Mouse (Mus musculus) forebrain, embryonic 16.5 days (tissue): ENCODE measurements around the gene Acmsd. TPM values are rescaled to one million over a fixed set of nuclear protein-coding genes. Genes with fewer than 3 reads are reported as not detected.

Experiments used
- ATAC-seq: fragments of 200-750 bp; cut with Nextera tagmentation; 2 replicates; pipeline ENCODE4 v1.8.0; 2017; ENCODE audit warnings: mild to moderate bottlenecking, moderate library complexity
- H3K27ac ChIP-seq: fragments of 300-500 bp; sonication (generic); 2 replicates; pipeline ENCODE4 v1.5.1; 2014; ENCODE audit warnings: low read length, control low read depth
- H3K27me3 ChIP-seq: fragments of 300-500 bp; sonication (generic); replicated peaks from 2 replicates; pipeline ENCODE4 v1.6.1; 2014; ENCODE audit warnings: low read length; ENCODE audit not compliant: control insufficient read depth, insufficient read depth
- H3K36me3 ChIP-seq: fragments of 300-500 bp; sonication (generic); 2 replicates; pipeline ENCODE4 v1.6.1; 2014; ENCODE audit not compliant: control insufficient read depth, insufficient read depth
- H3K4me1 ChIP-seq: fragments of 300-500 bp; sonication (generic); replicated peaks from 2 replicates; pipeline ENCODE4 v1.6.1; 2014; ENCODE audit warnings: low read length; ENCODE audit not compliant: control insufficient read depth, insufficient read depth
- H3K4me2 ChIP-seq: fragments of 300-500 bp; sonication (generic); 2 replicates; pipeline ENCODE4 v1.6.1; 2014; ENCODE audit warnings: mild to moderate bottlenecking, low read length, control low read depth
- H3K4me3 ChIP-seq: fragments of 300-500 bp; sonication (generic); replicated peaks from 2 replicates; pipeline ENCODE4 v1.5.1; 2014; ENCODE audit warnings: mild to moderate bottlenecking, low read length, control low read depth
- H3K9ac ChIP-seq: fragments of 300-500 bp; sonication (generic); replicated peaks from 2 replicates; pipeline ENCODE4 v1.6.1; 2014; ENCODE audit warnings: low read depth, low read length, control low read depth
- H3K9me3 ChIP-seq: fragments of 300-500 bp; sonication (generic); 2 replicates; pipeline ENCODE4 v1.6.1; 2016; ENCODE audit warnings: low read length; ENCODE audit not compliant: control insufficient read depth
- WGBS: fragments of 180-500 bp; shearing (Covaris S2); extraction: QIAGEN DNeasy Blood & Tissue Kit; methylation state at CpG from one replicate; pipeline ENCODE4 v1.1.7; 2014; 5-methylcytosine and 5-hydroxymethylcytosine counted together
- polyA plus RNA-seq: library from polyadenylated mRNA; unstranded; fragments of >200 nt; fragmentation: Nextera tagmentation; extraction: Ambion mirVana; gene quantifications from 2 replicates; pipeline ENCODE4 v1.2.1, GENCODE M21; 2015

Gene Acmsd
- polyA plus RNA-seq, 1 experiment from 2014 or later, result not detected

DNA sequence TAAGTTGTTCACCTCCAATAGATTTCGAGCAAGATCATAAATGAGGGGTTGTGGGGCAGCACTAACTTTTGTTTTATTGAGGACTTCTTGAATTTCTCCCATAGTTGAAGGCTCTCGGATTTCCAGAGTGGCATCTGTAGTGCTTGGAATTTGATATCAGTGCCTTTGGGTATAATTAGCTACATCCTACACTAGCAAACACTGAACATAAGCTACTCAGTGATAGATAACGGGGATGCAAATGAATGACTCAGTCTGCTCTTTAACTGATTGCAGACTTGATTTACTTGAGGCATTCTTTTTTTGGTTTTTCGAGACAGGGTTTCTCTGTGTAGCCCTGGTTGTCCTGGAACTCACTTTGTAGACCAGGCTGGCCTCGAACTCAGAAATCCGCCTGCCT is 59.7 kb downstream of the Acmsd start:
- H3K4me1 ChIP-seq, result peaks cover 1% of the 10 kb centered on the region; the same call in 1 of the 2 replicates
- no peak overlapping the region for H3K9ac ChIP-seq
- H3K27ac ChIP-seq, result no peak overlapping the region
- WGBS, result 79% methylated on average over 6 of the region's 6 CpGs
- H3K27me3 ChIP-seq, result no peaks in the 10 kb centered on the region
- 0 out of 2 replicates have a peak, but pooled peaks cover 2% of the 10 kb centered on the region for H3K36me3 ChIP-seq
- H3K4me3 ChIP-seq, result no peak overlapping the region
- H3K4me2 ChIP-seq, result no peak overlapping the region
- ATAC-seq, result no peak
- no peaks in the 10 kb centered on the region for H3K9me3 ChIP-seq

DNA sequence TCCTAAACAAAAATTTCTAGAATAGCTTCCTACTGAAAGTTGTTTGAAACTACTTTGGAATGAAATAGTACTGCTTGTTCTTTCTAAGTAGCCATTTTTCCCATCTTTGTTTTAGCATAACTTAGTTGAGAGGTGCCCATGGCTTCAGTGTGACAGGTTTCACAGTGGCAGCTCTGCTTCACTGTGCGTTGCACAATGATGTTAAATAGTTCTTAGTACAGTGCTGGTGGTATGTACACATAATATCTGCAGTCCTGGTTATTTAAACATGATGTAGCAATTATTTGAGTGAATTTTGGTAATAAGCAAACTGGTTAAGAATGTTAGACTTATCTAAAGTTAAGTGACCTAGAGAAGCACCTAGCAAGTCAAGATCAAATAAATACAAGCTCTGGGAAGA is 64.2 kb downstream of the Acmsd start:
- H3K9me3 ChIP-seq, result no peaks in the 10 kb centered on the region
- H3K27ac ChIP-seq, result no peak overlapping the region
- no peaks in the 10 kb centered on the region for H3K4me1 ChIP-seq
- no peak overlapping the region for H3K4me3 ChIP-seq
- no peaks in the 10 kb centered on the region for H3K27me3 ChIP-seq
- H3K36me3 ChIP-seq, result 0 out of 2 replicates have a peak, but pooled peaks cover 6% of the 10 kb centered on the region
- no peak overlapping the region for H3K4me2 ChIP-seq
- WGBS, result 93% methylated on average over 1 of the region's 1 CpGs
- H3K9ac ChIP-seq, result no peak overlapping the region
- no peak for ATAC-seq

DNA sequence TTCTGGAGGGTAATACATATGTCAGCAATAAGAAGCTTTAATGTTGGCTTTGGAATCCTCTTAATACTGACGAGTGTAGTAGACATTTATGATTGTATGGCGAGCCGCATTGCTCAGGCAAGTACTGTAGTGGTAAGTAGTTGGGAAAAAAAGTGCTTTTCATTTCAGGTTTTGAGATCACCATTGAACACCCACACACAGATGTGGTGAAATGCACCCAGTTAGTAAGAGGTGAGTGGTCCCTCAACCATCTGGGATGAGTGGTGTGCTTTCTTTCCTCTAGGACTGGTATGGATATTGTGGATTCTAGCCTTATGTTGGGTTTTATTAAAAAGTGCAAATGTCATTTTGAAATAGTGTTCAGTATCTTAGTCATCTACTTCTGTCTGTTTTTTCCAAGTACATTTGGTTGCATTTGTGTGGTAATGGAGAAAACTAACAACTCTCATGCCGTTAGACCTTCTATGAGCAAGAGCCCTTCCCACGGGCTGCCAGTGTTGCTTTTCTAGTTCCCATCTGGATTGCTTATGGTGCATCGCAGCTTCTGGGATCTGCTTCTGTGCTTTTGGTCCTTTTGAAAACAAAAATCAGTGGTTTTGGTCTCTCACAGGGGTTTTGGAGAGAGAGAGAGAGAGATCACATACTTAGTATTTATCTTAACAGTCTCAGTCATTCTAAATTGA is 66.0 kb downstream of the Acmsd start:
- Histone ChIP-seq H3K4me1 (no peaks in the 10 kb centered on the region), H3K4me2 (no peak overlapping the region), H3K4me3 (no peak overlapping the region), H3K27ac (no peak overlapping the region), H3K36me3 (peaks cover 12% of the 10 kb centered on the region), H3K27me3 (no peaks in the 10 kb centered on the region), H3K9me3 (no peaks in the 10 kb centered on the region), H3K9ac (no peak overlapping the region)
- 83% methylated on average over 6 of the region's 6 CpGs for WGBS
- ATAC-seq, result no peak

DNA sequence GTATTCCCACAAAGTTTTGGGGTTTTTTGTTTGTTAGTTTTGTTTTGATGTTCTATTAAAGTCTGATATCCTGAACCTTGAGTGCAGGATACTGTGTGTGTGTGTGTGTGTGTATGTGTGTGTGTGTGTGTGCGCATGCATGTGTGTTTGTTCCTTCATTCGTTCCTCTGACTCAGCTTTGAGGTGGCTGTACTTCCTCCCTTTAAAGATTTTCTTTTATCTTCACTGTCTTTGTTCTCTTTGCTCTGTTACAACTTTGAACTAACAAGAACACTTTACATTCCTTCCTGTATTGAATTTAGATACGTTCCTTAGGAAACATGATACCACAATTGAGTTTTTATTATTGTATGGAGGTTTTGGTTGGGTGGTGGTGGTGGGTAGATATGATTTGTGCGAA is 67.1 kb downstream of the Acmsd start:
- no peak overlapping the region for H3K4me2 ChIP-seq
- H3K27me3 ChIP-seq, result no peaks in the 10 kb centered on the region
- H3K4me3 ChIP-seq, result no peak overlapping the region
- no peaks in the 10 kb centered on the region for H3K4me1 ChIP-seq
- ATAC-seq, result no peak
- H3K9me3 ChIP-seq, result no peaks in the 10 kb centered on the region
- WGBS, result 76% methylated on average over 4 of the region's 4 CpGs
- no peak overlapping the region for H3K9ac ChIP-seq
- peaks cover 12% of the 10 kb centered on the region for H3K36me3 ChIP-seq
- no peak overlapping the region for H3K27ac ChIP-seq

DNA sequence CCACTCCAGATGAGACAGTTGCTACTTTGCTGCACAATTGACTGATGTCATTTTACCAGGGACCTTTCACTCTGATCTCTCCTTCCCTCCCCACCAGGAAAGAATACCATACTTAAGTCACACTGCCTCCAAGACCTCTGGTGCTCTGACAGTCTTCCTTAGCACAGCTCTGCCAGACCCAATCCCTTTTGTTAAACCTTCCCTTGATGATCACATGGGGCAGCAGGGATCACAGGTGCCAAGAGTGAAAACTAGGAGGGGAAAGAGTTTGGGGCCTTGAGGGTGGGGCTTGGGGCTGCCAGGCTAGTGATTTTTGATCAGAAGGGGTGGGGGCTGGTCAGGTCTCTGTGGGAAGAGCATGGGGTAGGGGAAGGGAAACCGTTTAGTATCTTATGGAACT is 67.5 kb downstream of the Acmsd start:
- no peaks in the 10 kb centered on the region for H3K4me1 ChIP-seq
- H3K27ac ChIP-seq, result no peak overlapping the region
- 86% methylated on average over 1 of the region's 1 CpGs for WGBS
- H3K4me3 ChIP-seq, result no peak overlapping the region
- ATAC-seq, result no peak
- H3K36me3 ChIP-seq, result peaks cover 12% of the 10 kb centered on the region
- H3K27me3 ChIP-seq, result no peaks in the 10 kb centered on the region
- no peak overlapping the region for H3K4me2 ChIP-seq
- no peak overlapping the region for H3K9ac ChIP-seq
- no peaks in the 10 kb centered on the region for H3K9me3 ChIP-seq

DNA sequence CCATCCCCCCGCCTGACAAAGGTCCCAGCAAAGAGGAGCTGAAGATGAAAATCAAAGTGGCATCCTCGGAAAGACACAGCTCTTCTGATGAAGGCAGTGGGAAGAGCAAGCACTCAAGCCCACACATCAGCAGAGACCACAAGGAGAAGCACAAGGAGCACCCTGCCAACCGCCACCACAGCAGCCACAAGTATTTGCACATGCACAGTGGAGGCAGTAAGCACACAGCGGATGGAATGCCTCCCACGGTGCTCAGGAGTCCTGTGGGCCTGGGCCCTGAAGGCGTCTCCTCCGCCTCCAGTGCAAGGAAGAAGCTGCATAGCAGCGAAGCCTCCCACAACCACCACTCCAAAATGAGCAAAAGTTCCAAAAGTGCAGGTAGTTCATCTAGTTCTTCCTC is 73.7 kb downstream of the Acmsd start:
- no peak overlapping the region for H3K9ac ChIP-seq
- no peak overlapping the region for H3K4me2 ChIP-seq
- H3K27me3 ChIP-seq, result no peaks in the 10 kb centered on the region
- no peak for ATAC-seq
- no peak overlapping the region for H3K4me3 ChIP-seq
- no peaks in the 10 kb centered on the region for H3K4me1 ChIP-seq
- no peaks in the 10 kb centered on the region for H3K9me3 ChIP-seq
- 88% methylated on average over 8 of the region's 8 CpGs for WGBS
- H3K27ac ChIP-seq, result no peak overlapping the region
- peaks cover 23% of the 10 kb centered on the region for H3K36me3 ChIP-seq

DNA sequence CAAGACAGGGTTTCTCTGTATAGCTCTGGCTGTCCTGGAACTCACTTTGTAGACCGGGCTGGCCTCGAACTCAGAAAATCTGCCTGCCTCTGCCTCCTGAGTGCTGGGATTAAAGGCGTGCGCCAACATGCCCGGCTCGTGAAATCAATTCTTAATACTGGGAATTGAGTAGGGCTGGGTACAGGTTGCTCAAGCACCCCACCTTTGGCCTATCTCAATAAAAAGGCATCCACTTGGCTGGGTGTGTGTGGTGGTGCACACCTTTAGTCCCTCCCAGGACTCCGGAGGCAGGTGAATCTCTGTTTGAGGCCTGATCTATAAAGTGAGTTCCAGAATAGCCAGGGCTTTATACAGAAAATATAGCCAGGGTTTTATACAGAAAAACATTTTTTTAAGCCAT is 79.5 kb downstream of the Acmsd start:
- no peaks in the 10 kb centered on the region for H3K4me1 ChIP-seq
- no peak overlapping the region for H3K4me2 ChIP-seq
- H3K9ac ChIP-seq, result no peak overlapping the region
- H3K4me3 ChIP-seq, result no peak overlapping the region
- H3K36me3 ChIP-seq, result no peaks in the 10 kb centered on the region; the same call in 1 of the 2 replicates
- no peaks in the 10 kb centered on the region for H3K27me3 ChIP-seq
- H3K27ac ChIP-seq, result no peak overlapping the region
- H3K9me3 ChIP-seq, result no peaks in the 10 kb centered on the region
- ATAC-seq, result no peak
- 97% methylated on average over 7 of the region's 7 CpGs for WGBS

DNA sequence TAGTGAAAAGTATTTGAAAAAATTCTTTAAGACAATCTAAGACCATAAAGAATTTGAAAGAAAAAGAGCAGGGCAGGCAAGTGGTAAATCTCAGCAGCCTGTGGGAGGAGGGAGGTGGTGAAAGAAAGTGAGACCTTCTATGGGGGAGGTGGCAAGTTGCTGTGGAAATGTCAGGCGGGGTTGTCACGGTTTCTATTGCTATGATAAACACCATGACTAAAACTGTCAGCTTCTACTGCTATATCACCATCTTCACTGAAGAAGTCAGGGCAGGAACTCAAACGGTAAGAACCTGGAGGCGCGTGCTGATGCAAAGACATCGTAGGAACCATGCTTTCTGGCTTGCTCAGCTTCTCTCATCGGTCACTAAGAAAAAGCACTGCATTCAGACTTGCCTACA is 83.7 kb downstream of the Acmsd start:
- Histone ChIP-seq H3K27ac (no peak overlapping the region), H3K27me3 (no peaks in the 10 kb centered on the region), H3K4me2 (no peak overlapping the region), H3K4me3 (no peak overlapping the region), H3K4me1 (no peaks in the 10 kb centered on the region), H3K9me3 (no peaks in the 10 kb centered on the region), H3K9ac (no peak overlapping the region), H3K36me3 (no peaks in the 10 kb centered on the region)
- 77% methylated on average over 7 of the region's 7 CpGs for WGBS
- ATAC-seq, result no peak

DNA sequence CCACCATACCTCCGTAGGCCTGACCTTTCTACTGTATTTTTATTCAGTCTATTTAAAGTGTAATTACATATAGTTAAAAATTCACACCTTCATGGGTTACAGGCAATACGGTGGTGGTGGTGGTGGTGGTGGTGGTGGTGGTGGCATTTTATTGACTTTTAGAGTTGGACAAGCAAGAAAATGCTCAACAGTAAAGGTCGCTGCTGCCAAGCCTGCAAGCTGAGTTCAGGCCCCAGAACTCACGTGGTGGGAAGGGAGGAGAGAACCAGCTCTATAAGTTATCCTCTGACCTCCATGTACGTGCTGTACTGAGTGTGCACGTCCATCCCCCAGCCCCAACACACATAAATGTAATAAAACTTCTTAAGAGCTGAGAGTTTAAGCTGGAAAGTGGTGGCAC is 87.2 kb downstream of the Acmsd start:
- WGBS, result 90% methylated on average over 6 of the region's 6 CpGs
- Histone ChIP-seq H3K4me2 (no peak overlapping the region), H3K27me3 (no peaks in the 10 kb centered on the region), H3K27ac (no peak overlapping the region), H3K9me3 (no peaks in the 10 kb centered on the region), H3K4me3 (no peak overlapping the region), H3K36me3 (no peaks in the 10 kb centered on the region), H3K4me1 (no peaks in the 10 kb centered on the region), H3K9ac (no peak overlapping the region)
- ATAC-seq, result no peak
